Mouse (Mus musculus) liver, embryonic 11.5 days (tissue): Measurements from ENCODE around the gene Btbd11. TPM values are rescaled to one million over a fixed set of nuclear protein-coding genes. Genes with fewer than 3 reads are reported as not detected.

Experiments
- ATAC-seq: fragments of 200-750 bp; cut with Nextera tagmentation; replicated peaks from 2 replicates; pipeline ENCODE4 v1.8.0; 2017; ENCODE audit warnings: moderate number of reproducible peaks, mild to moderate bottlenecking, moderate TSS enrichment, moderate library complexity; ENCODE audit not compliant: low FRiP score
- DNase-seq: peaks from one replicate; pipeline ENCODE4 v3.0.0-alpha.2; 2017; ENCODE audit warnings: low spot score
- H3K27ac ChIP-seq: fragments of 300-500 bp; sonication (generic); 2 replicates; pipeline ENCODE4 v1.5.1; 2014; ENCODE audit warnings: mild to moderate bottlenecking, low read depth, low read length, control low read depth
- H3K27me3 ChIP-seq: fragments of 300-500 bp; sonication (generic); replicated peaks from 2 replicates; pipeline ENCODE4 v1.6.1; 2014; ENCODE audit warnings: low read length, mixed read lengths; ENCODE audit not compliant: control insufficient read depth, insufficient read depth
- H3K36me3 ChIP-seq: fragments of 300-500 bp; sonication (generic); 2 replicates; pipeline ENCODE4 v1.6.1; 2014; ENCODE audit warnings: mild to moderate bottlenecking, low read length, moderate library complexity, mixed read lengths; ENCODE audit not compliant: control insufficient read depth, insufficient read depth
- H3K4me1 ChIP-seq: fragments of 300-500 bp; sonication (generic); replicated peaks from 2 replicates; pipeline ENCODE4 v1.6.1; 2014; ENCODE audit warnings: low read length, mixed read lengths; ENCODE audit not compliant: control insufficient read depth, insufficient read depth
- H3K4me2 ChIP-seq: fragments of 300-500 bp; sonication (generic); 2 replicates; pipeline ENCODE4 v1.6.1; 2014; ENCODE audit warnings: mild to moderate bottlenecking, control low read depth, moderate library complexity
- H3K4me3 ChIP-seq: fragments of 300-500 bp; sonication (generic); 2 replicates; pipeline ENCODE4 v1.5.1; 2014; ENCODE audit warnings: low read depth, low read length, control low read depth
- H3K9ac ChIP-seq: fragments of 300-500 bp; sonication (generic); 2 replicates; pipeline ENCODE4 v1.6.1; 2014; ENCODE audit warnings: low read depth, low read length, control low read depth
- H3K9me3 ChIP-seq: fragments of 300-500 bp; sonication (generic); 2 replicates; pipeline ENCODE4 v1.6.1; 2016; ENCODE audit warnings: low read length, inconsistent platforms, mixed read lengths; ENCODE audit not compliant: control insufficient read depth
- WGBS: fragments of 180-500 bp; shearing (Covaris S2); extraction: QIAGEN DNeasy Blood & Tissue Kit; methylation state at CpG from one replicate; pipeline ENCODE4 v1.1.7; 2014; 5-methylcytosine and 5-hydroxymethylcytosine counted together
- polyA plus RNA-seq: library from polyadenylated mRNA; unstranded; fragments of >200 nt; fragmentation: Nextera tagmentation; extraction: Ambion mirVana; gene quantifications from 2 replicates; pipeline ENCODE4 v1.2.1, GENCODE M21; 2014

The Btbd11 gene
- polyA plus RNA-seq, 1 experiment from 2014 or later: 0.88 TPM

DNA sequence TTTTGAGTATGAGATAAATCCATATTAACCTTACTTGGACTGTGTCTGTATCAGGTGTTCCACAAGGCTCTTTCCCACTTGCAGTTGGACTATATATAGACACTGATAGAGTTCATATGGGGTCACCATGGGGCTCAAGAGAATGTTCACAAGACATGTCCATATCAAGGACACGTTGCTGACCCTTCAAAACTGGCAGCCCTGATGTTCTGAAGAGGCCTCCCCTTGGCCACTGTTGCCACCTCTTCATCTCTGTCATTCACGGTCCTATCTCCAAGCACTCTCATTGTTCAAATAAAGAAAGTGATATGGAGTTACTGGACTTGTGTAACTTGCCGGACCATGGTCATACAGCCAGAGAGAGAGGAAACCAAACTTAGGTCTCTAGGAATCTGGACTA, 56.8 kb downstream of the Btbd11 start:
- Histone ChIP-seq H3K36me3 (no peaks in the 10 kb centered on the region), H3K9me3 (no peaks in the 10 kb centered on the region), H3K9ac (no peak overlapping the region), H3K4me3 (no peak overlapping the region), H3K4me1 (no peaks in the 10 kb centered on the region), H3K4me2 (no peak overlapping the region), H3K27me3 (no peaks in the 10 kb centered on the region), H3K27ac (no peak overlapping the region)
- ATAC-seq (no peak), DNase-seq (no peak)
- 79% methylated on average over 3 of the region's 3 CpGs for WGBS

DNA sequence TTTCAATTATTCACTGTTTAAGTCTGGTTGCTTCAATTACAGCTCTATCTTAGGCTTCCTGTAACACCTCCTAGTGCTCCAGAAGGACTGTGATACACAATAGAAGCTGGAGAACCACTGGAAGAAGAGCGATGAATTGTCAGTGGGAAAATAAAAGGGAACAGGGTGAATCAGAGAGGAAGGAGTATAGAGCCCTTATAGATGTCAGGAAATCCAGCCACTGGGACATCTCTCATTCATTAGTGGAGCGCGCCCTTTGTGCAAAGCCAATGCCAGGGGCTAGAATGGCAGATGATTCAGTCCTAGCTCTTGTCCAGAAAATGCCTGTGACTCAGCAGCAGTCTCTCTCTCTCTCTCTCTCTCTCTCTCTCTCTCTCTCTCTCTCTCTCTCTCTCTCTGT, 59.3 kb downstream of the Btbd11 start:
- Histone ChIP-seq H3K9me3 (no peaks in the 10 kb centered on the region), H3K4me3 (no peak overlapping the region), H3K36me3 (no peaks in the 10 kb centered on the region), H3K27ac (no peak overlapping the region), H3K4me2 (no peak overlapping the region), H3K4me1 (no peaks in the 10 kb centered on the region), H3K27me3 (no peaks in the 10 kb centered on the region), H3K9ac (no peak overlapping the region)
- 83% methylated on average over 3 of the region's 3 CpGs for WGBS
- no peak for DNase-seq
- ATAC-seq: no peak

DNA sequence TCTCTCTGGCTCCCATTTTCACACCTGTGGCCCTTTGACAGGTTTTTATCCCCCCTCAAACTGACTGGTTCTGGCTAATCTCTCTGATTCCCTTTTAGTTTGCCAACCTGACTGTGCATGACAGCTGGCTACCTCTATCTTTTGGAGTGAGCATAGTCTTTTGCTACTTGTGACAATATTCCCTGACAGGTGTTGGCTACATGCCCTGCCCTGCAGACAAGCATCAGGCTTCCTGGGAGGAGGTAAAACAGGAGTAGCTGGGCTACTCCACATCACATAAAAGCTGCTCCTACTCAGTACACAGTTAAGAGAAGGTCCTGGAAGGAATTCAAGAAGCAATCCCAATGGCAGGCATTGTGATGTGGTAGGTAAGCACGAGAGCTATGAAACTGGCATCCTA, 60.1 kb downstream of the Btbd11 start:
- H3K27me3 ChIP-seq: no peaks in the 10 kb centered on the region
- DNase-seq: no peak
- no peaks in the 10 kb centered on the region for H3K36me3 ChIP-seq
- no peak overlapping the region for H3K9ac ChIP-seq
- ATAC-seq: no peak
- H3K27ac ChIP-seq: no peak overlapping the region
- WGBS: 70% methylated on average over 1 of the region's 1 CpGs
- no peak overlapping the region for H3K4me2 ChIP-seq
- H3K9me3 ChIP-seq: no peaks in the 10 kb centered on the region
- no peak overlapping the region for H3K4me3 ChIP-seq
- no peaks in the 10 kb centered on the region for H3K4me1 ChIP-seq

DNA sequence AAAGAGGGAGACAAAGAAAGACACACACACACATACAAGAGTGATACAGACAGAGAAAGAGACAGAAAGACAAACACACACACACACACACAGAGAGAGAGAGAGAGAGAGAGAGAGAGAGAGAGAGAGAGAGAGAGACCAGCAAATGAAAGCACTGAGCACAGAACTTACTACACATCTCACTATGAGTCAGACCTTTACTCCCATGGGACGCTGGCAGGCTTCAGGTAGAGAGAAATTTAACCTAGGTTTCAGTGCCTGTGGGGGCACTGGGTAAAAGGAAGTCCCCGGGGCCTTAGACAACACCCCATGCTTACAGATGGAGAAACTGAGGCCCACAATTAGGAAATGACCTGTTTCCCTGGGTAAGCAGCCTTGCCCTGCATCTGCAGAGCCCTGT, 61.3 kb downstream of the Btbd11 start:
- Histone ChIP-seq H3K36me3 (no peaks in the 10 kb centered on the region), H3K4me2 (no peak overlapping the region), H3K4me1 (no peaks in the 10 kb centered on the region), H3K9ac (no peak overlapping the region), H3K27me3 (no peaks in the 10 kb centered on the region), H3K9me3 (no peaks in the 10 kb centered on the region), H3K4me3 (no peak overlapping the region), H3K27ac (no peak overlapping the region)
- DNase-seq (no peak), ATAC-seq (no peak)
- WGBS: 71% methylated on average over 2 of the region's 2 CpGs

DNA sequence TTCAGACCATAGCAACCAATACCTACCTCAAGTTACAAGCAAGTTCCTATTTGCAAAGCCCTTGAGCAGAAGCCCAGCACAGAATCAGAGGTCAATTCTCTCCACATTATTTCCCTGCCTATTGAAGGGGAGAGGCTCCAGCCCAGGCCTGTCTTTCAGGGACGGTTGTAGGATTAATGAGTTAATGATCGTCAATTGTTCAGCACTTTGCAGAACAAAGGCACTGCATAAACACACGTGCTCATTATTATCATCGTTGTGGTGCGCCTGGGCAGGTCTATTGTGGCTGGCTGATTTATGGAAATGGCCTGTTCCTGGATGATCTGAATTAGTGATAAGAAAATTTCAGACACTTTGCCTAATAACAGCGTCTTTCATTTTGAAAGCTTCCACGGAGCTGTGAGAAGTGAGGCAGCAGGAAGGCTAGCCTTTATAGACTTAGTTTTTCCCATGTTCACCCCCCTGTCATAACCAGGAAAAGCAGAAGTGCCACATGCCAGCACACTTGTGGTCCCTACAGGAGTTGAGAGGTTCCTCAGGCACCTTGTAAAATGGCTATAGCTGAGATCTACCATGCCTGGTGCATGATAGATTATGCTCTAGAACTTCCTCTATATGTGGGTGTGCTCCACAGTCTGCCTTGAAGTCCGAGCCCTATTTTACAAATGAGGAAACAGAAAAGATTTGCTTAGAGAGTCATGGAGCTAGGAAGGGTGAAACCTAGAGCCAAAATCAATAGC, 65.2 kb downstream of the Btbd11 start:
- Histone ChIP-seq H3K36me3 (no peaks in the 10 kb centered on the region), H3K4me1 (no peaks in the 10 kb centered on the region), H3K27me3 (no peaks in the 10 kb centered on the region), H3K4me3 (no peak overlapping the region), H3K9ac (no peak overlapping the region), H3K9me3 (no peaks in the 10 kb centered on the region), H3K27ac (no peak overlapping the region), H3K4me2 (no peak overlapping the region)
- WGBS: 63% methylated on average over 8 of the region's 8 CpGs
- DNase-seq (no peak), ATAC-seq (no peak)

GRCm38 (mm10) chr10:85453221-85453775, 66.7 kb downstream of the Btbd11 start:
- no peak overlapping the region for H3K4me2 ChIP-seq
- no peaks in the 10 kb centered on the region for H3K27me3 ChIP-seq
- WGBS: 85% methylated on average over 2 of the region's 2 CpGs
- ATAC-seq (no peak), DNase-seq (no peak)
- H3K4me1 ChIP-seq: no peaks in the 10 kb centered on the region
- no peaks in the 10 kb centered on the region for H3K9me3 ChIP-seq
- H3K27ac ChIP-seq: no peak overlapping the region
- H3K36me3 ChIP-seq: no peaks in the 10 kb centered on the region
- no peak overlapping the region for H3K4me3 ChIP-seq
- H3K9ac ChIP-seq: no peak overlapping the region

GRCm38 (mm10) chr10:85455985-85456384, 69.4 kb downstream of the Btbd11 start:
- no peak overlapping the region for H3K9ac ChIP-seq
- no peak for ATAC-seq
- no peak for DNase-seq
- H3K27ac ChIP-seq: no peak overlapping the region
- no peak overlapping the region for H3K4me3 ChIP-seq
- WGBS: 66% methylated on average over 4 of the region's 4 CpGs
- no peak overlapping the region for H3K4me2 ChIP-seq
- H3K9me3 ChIP-seq: no peaks in the 10 kb centered on the region
- H3K4me1 ChIP-seq: no peaks in the 10 kb centered on the region
- H3K36me3 ChIP-seq: no peaks in the 10 kb centered on the region
- H3K27me3 ChIP-seq: no peaks in the 10 kb centered on the region

- no peak for ATAC-seq
- Histone ChIP-seq H3K27me3 (no peaks in the 10 kb centered on the region), H3K9ac (no peak overlapping the region), H3K4me1 (no peaks in the 10 kb centered on the region), H3K9me3 (no peaks in the 10 kb centered on the region), H3K4me3 (no peak overlapping the region), H3K4me2 (no peak overlapping the region), H3K36me3 (no peaks in the 10 kb centered on the region), H3K27ac (no peak overlapping the region)
- WGBS: 49% methylated on average over 17 of the region's 17 CpGs
- DNase-seq: no peak
Measured at GRCm38 (mm10) chr10:85458744-85459344, 72.2 kb downstream of the Btbd11 start.

DNA sequence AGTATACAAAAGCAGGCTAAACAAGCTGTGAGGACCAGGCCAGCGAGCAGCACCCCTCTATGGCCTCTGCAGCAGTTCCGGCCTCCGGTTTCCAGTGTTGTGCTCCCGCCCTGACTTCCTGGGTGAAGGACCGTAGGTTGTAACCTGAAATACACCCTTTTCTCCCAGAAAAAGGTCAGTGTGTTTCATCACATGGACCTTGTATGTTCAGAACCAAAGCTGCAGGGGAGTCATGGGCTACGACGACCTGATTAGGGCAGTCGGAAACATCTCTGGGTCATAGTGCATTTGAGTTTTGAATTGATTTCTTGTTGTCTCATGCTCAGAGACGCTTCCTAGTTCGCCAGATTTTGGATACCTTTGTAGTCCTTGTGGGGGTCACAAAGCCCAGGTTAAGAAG, 74.1 kb downstream of the Btbd11 start:
- no peak overlapping the region for H3K9ac ChIP-seq
- H3K9me3 ChIP-seq: no peaks in the 10 kb centered on the region
- H3K4me3 ChIP-seq: no peak overlapping the region
- H3K4me1 ChIP-seq: no peaks in the 10 kb centered on the region
- no peaks in the 10 kb centered on the region for H3K36me3 ChIP-seq
- H3K27me3 ChIP-seq: no peaks in the 10 kb centered on the region
- H3K4me2 ChIP-seq: no peak overlapping the region
- WGBS: 89% methylated on average over 10 of the region's 10 CpGs
- no peak overlapping the region for H3K27ac ChIP-seq
- no peak for ATAC-seq
- no peak for DNase-seq
